Mouse (Mus musculus) left cerebral cortex, postnatal 10 days (tissue): ENCODE measurements around the gene Atl3. TPM values are rescaled to one million over a fixed set of nuclear protein-coding genes. Genes with fewer than 3 reads are reported as not detected.
"Not testable (repeated sequence)": the region's sequence is repeated elsewhere in the genome, so short reads cannot be mapped to it uniquely, and the experiment has no call there.

Source experiments
- DNase-seq, 2 experiments: peaks; one replicate each; pipeline ENCODE4 v3.0.0; 2021 to 2022; ENCODE audit warnings: low spot score in 2 of 2, mixed read lengths in 1 of 2; ENCODE audit errors: extremely low spot score in 1 of 2
- intact Hi-C: fragments of 180-260 bp; cut with DNase I; formaldehyde crosslinking; loops from one replicate; pipeline ENCODE4 v1.15.1; 2025
- total RNA-seq, 2 experiments: library from RNA; stranded (reverse); gene quantifications; 2 replicates each; pipeline ENCODE4 v1.2.3; 2021

Atl3 gene
- total RNA-seq, 2 experiments from 2014 or later: 19.4 to 21.6 TPM

DNA sequence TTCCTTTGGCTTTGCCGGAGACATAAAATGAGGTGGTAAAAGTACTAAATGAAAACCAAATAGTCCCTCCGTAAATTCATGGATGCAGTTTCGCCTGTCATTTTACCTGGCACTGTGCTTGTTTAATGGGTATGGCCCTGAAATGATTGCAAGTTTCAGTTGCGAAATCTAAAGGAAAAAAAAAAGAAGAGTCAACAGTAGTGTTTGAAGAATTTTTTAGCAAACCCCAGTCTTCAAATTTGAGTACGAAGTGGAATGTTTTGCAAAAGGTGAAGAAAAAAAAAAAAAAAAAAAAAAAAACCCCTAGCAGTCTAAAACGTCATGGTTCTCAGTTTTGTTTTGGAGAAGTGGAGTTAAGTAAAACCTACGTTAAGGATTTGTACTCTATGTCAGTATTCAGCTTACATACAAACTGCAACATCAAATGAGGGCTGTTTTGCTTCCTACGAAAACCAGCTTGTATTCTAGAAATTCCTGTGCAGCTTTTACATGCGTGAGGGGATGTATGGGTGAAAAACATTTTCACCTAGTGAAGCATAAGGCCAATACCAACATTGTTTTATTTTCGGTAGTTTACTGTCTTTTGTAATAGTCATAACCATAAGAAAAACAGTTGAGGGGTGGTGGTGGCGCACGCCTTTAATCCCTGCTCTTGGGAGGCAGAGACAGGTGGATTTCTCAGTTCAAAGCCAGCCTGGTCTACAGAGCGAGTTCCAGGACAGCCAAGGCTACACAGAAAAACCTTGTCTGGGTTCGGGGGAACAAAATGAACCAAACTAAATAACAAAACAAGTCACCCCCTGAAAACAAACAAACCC lies 1.6 kb downstream of the Atl3 start:
- intact Hi-C loops: no loop called here

DNA sequence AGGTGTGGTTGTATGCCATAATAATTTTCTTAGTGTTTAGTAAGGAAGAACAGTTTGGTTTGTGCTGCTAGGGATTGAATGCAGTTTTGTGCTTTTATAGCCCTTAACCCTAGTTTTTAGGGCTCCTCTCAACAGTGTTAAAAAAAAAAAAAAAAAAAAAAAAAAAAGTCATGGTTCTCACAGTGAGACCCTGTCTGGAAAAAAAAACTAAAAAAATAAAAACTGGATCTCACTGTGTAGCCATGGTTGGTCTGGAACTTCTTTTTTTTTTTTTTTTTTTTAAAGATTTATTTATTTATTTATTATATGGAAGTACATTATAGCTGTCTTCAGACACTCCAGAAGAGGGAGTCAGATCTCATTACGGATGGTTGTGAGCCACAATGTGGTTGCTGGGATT lies 2.2 kb downstream of the Atl3 start:
- DNase-seq, intact Hi-C loops: not testable (repeated sequence)

More for the DNA sequence above, 1.6 kb downstream of the Atl3 start:
- no peak for DNase-seq

DNA sequence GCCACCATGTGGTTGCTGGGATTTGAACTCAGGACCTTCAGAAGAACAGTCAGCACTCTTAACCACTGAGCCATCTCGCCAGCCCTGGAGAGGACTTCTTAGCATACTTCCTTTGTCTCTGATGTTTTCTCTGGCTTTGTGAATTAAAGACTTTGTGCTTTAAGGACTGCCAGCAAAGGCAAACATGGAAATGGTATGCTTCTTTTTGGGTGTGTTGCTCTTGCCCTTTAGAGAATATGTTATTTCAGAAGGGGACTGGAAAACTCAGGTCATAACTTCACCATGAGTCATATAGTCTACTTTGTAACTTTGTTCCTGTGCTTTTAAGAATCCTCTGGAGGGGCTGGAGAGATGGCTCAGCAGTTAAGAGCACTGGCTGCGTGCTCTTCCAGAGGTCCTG lies 5.0 kb downstream of the Atl3 start:
- intact Hi-C loops: no loop called here
- DNase-seq: no peak

DNA sequence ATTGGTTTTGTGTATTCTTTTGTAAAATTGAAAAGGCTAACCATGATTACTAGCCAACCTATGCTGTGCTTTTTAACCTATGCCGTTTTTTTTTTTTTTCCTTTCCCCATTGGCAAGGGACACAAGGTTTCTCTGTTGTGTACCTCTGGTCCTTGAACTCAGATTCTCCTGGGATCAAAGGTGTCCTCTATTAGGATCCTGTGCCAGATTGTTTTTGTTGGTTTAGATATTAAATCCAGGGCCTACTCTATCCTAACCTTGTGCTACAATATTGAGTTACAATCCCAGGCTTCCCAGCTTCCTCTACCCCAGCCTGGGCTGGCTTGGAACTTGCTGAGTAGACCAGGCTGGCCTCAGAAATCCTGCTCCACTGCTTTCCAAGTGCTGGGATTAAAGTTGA lies 6.9 kb downstream of the Atl3 start:
- intact Hi-C loops: no loop called here
- no peak for DNase-seq

GRCm38 (mm10) chr19:7502432-7502831 lies 8.6 kb downstream of the Atl3 start:
- intact Hi-C loops: no loop called here

DNA sequence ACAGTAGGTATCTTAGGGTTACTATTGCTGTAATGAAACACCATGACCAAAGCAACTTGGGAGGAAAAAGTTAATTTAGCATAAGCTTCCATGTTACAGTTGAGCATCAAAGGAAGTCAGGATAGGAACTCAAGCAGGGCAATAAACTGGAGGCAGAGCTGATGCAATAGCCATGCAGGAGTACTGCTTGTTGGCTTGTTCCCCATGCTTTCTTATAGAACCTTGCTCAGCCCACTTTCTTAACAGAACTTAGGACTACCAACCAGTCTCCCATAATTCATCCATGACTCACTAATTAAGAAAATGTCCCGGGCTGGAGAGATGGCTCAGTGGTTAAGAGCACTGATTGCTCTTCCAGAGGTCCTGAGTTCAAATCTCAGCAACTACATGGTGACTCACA lies 12.5 kb downstream of the Atl3 start:
- intact Hi-C loops: no loop called here

More at GRCm38 (mm10) chr19:7502432-7502831, 8.6 kb downstream of the Atl3 start:
- no peak for DNase-seq

GRCm38 (mm10) chr19:7508026-7508425 lies 14.2 kb downstream of the Atl3 start:
- intact Hi-C loops: no loop called here
- no peak for DNase-seq

More for the DNA sequence above, 12.5 kb downstream of the Atl3 start:
- DNase-seq: no peak

GRCm38 (mm10) chr19:7516437-7516836 lies 22.6 kb downstream of the Atl3 start:
- DNase-seq: no peak

GRCm38 (mm10) chr19:7521619-7522018 lies 27.8 kb downstream of the Atl3 start:
- intact Hi-C loops: no loop called here
- no peak for DNase-seq

More at GRCm38 (mm10) chr19:7516437-7516836, 22.6 kb downstream of the Atl3 start:
- intact Hi-C loops: no loop called here

- no peak for DNase-seq
- intact Hi-C loops: no loop called here
These were observed 29.0 kb downstream of the Atl3 start for GRCm38 (mm10) chr19:7522856-7523255.

DNA sequence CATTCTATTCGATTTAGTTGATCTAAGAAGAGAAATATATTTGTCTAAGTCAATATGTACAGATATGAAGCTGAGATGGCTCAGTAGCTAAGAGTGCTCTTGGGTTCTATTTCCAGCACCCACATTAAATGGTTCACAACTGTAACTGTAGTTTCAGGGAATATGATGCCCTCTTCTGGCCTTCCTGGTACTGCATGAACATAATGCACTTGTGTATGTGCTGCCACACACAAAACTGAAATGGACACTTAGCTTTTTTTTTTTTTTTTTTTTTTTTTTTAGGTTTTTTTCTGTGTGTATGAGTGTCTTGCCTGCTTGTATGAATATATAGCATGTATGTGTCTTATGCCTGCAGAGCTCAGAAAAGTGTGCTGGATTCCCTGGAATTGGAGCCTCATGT lies 29.5 kb downstream of the Atl3 start:
- no peak for DNase-seq
- intact Hi-C loops: no loop called here

GRCm38 (mm10) chr19:7523781-7524180 lies 29.9 kb downstream of the Atl3 start:
- intact Hi-C loops: no loop called here

DNA sequence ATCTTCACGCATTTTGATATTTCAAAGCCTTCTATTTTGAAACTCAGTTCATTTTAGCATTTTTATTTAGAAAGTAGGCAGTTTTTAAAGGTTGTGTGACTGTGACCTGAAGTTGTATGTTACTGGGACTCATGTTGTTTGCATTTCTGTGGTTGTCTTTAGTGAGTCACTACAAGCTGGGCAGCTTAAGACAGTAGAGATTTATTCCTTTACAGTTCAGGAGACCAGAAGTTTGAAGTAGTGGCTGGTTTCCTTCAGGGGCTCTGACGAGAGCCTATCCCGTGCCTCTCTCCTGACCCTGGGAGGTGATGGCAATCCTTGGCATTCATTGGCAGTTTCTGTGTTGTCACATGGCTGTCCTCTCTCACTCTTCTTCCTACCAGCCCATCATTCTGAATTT lies 31.0 kb downstream of the Atl3 start:
- DNase-seq: no peak
- intact Hi-C loops: no loop called here

More at GRCm38 (mm10) chr19:7523781-7524180, 29.9 kb downstream of the Atl3 start:
- no peak for DNase-seq

DNA sequence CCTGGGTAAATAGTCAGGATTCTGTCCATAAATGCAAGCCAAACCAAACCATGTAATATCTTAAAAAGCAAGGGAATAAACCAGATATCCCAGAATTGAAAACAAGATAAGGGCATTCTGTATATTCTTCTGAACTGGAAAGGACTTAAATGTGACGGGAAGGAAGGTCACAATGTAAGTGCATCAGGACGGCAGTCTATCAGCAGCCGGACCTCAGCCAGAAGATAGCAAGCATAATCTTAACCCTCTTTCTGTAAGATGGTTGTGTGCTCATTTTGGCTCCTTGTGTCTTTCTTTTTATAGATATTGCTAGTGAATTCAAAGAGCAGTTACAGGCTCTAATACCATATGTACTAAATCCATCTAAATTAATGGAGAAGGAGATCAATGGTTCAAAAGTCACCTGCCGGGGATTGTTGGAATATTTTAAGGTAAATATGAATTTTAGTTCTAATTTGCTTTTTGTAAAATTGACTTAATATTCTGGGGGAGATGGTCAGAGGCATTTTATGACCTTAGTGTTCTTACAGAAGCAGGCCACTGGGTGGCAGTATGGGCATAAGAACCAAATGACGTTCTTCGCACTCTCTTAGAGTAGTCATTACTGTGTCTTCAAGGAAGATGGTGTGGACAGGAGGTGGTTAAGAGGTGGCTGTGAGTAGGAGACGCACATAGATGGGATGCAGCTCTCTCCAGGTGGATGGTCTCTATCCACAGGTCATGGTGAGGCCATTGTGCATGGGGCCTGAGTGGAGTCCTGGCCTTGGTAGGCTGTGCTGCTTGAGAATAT lies 35.0 kb downstream of the Atl3 start:
- peak; percentile 36 to 72 for DNase-seq
- intact Hi-C loops: loop anchor here (1.0 to 2.0 kb wide), 2 partner anchors 66 to 88 kb away; no protein-coding TSS in a partner anchor

DNA sequence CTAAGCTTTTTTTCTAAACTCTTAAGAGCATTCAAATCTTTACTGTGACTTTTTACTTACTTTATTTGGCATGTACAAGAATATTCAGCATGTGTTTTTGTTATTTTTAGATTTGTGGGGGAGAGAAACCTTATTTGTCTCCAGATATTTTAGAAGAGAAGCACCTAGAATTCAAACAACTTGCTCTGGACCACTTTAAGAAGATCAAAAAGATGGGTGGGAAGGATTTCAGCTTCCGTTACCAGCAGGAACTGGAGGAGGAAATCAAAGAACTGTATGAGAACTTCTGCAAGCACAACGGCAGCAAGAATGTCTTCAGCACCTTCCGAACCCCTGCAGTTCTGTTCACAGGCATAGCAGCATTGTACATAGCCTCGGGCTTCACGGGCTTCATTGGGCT lies 38.1 kb downstream of the Atl3 start:
- no peak for DNase-seq
- intact Hi-C loops: no loop called here

DNA sequence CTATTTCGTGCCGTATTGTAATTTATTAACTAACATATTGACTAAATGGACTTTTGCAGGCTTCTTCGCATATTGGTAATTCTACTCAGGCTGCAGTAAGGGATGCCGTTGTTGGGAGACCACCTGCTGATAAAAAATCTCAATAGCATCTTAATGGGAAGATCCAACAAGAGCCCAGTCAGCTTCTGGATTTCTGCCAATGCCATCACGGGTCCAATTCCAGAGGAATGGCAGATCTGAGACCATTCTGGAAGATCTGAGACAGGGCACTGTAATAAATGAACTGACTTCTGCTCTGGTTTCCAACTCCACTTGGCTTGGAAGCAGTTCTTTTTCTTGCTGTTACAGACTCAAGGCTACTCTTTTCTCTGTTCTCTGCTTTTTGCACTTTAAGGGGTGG lies 40.1 kb downstream of the Atl3 start:
- DNase-seq: peak in 1 of 2 experiments; percentile 11
- intact Hi-C loops: no loop called here

DNA sequence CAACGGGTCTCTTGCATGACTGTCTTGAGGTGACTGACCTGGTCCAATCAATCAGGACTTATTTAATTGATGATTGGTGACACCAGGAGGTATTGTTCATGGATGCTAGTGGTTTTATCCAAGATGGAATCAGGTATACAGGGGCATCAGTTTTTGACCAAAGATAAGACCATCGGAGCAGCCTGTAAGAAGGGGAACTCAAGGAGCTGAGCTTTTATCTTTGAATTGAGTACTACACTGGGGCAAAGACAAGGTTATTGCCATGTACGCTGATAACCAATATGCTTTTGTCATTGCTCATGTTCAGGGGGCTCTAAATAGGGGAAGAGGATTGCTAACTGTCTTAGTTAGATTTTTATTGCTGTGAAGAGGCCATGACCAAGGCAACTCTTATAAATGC lies 55.1 kb downstream of the Atl3 start:
- intact Hi-C loops: no loop called here
- no peak for DNase-seq

GRCm38 (mm10) chr19:7551550-7552300 lies 57.9 kb downstream of the Atl3 start:
- DNase-seq: no peak
- intact Hi-C loops: no loop called here

DNA sequence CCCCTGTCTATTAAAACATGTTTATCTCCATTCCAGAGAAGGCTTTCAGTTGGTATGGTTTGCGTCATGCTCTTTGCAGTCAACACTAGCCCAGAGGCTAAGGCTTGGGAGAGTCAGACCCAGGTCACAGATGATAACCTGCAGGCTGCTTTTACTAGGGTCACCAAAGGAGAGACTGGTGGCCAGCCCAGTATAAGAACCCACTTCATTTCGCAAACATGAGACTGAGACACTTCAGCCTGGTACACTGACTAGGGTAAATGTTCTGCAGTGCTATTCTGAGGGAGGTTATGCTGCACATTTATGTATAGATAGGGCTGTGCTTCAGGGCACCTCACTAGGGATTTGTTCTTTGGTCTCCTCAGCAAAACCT lies 58.4 kb downstream of the Atl3 start:
- intact Hi-C loops: no loop called here
- no peak for DNase-seq
